Mouse (Mus musculus): ENCODE measurements around the gene Lrrk1. TPM values are rescaled to one million over a fixed set of nuclear protein-coding genes. Genes with fewer than 3 reads are reported as not detected.

Gene Lrrk1
- polyA plus RNA-seq, 1 experiment from 2014 or later, result 6.5 TPM

DNA sequence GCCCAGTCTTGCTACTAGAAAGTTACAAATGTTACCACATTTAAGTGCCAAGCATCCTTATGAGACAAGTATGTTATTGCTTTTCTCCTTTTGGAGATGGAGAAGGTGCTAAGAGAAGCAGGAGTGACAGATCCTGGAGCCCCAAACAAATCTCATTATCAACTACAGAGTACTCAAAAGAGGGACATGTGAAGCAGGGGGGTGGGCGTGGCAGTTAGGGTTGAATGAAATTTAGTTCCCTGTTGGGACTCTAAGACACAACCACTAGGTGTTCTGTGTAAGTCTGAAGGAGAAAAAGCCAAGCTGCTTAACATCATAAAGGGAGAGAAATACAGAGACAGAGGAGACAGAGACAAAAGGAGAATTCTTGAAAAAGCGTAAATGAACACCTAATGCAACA is 60.6 kb downstream of the Lrrk1 start:
- no peak overlapping the region for H3K9ac ChIP-seq
- H3K4me1 ChIP-seq (replicated peaks), result no peaks in the 10 kb centered on the region
- H3K36me3 ChIP-seq, result no peaks in the 10 kb centered on the region
- ATAC-seq (ENCODE audit: low read depth), result no peak
- no peak overlapping the region for H3K4me2 ChIP-seq
- no peaks in the 10 kb centered on the region for H3K9me3 ChIP-seq
- no peaks in the 10 kb centered on the region for H3K27me3 ChIP-seq
- 73% methylated on average over 2 of the region's 2 CpGs for WGBS
- H3K4me3 ChIP-seq, result no peak overlapping the region
- no peak overlapping the region for H3K27ac ChIP-seq (replicated peaks)

DNA sequence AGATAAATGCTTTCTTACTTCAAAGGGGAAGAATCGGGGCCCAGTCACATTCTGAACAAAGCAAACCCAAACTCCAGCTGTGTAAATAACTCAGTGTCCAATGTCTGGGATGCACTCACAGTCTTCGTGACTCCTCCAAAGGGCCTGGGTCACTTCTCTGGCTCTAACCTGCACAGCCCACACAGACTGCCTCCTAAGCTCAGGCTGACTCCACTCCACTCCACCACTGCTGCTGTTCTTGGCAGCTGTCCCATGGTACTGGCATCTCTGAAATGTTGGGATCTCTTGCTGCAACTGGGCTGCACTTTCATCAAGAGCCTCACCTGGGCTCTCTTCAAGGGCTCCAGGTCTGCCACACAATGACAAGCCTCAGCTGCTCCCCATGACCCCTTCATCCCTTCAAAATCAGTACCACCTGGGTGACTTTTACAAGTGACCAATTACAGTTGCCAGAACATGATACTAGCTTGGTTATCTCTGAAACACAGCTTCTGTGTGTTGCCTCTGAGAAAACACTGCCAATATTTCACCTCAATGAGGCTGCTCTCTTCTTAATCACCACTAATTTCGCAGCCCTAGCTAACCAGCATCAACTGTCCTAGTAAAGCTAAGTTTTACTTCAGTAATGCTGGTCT is 62.6 kb downstream of the Lrrk1 start:
- WGBS, result 65% methylated on average over 3 of the region's 3 CpGs
- Histone ChIP-seq H3K27ac (replicated peaks) (no peak overlapping the region), H3K4me3 (no peak overlapping the region), H3K36me3 (no peaks in the 10 kb centered on the region), H3K4me1 (replicated peaks) (peaks cover 8% of the 10 kb centered on the region), H3K9me3 (no peaks in the 10 kb centered on the region), H3K27me3 (no peaks in the 10 kb centered on the region), H3K4me2 (no peak overlapping the region), H3K9ac (no peak overlapping the region)
- no peak for ATAC-seq (ENCODE audit: low read depth)

GRCm38 (mm10) chr7:66323252-66324015 is 64.7 kb downstream of the Lrrk1 start:
- no peak for ATAC-seq (ENCODE audit: low read depth)
- Histone ChIP-seq H3K27me3 (no peaks in the 10 kb centered on the region), H3K9ac (no peak overlapping the region), H3K4me2 (no peak overlapping the region), H3K4me1 (replicated peaks) (peaks cover 8% of the 10 kb centered on the region), H3K4me3 (no peak overlapping the region), H3K36me3 (no peaks in the 10 kb centered on the region), H3K27ac (replicated peaks) (no peak overlapping the region), H3K9me3 (no peaks in the 10 kb centered on the region)
- 69% methylated on average over 9 of the region's 9 CpGs for WGBS

GRCm38 (mm10) chr7:66320996-66321395 is 67.2 kb downstream of the Lrrk1 start:
- H3K27me3 ChIP-seq, result no peaks in the 10 kb centered on the region
- no peak overlapping the region for H3K9ac ChIP-seq
- H3K4me2 ChIP-seq, result no peak overlapping the region
- no peak overlapping the region for H3K27ac ChIP-seq (replicated peaks)
- H3K4me3 ChIP-seq, result no peak overlapping the region
- H3K36me3 ChIP-seq, result no peaks in the 10 kb centered on the region
- ATAC-seq (ENCODE audit: low read depth), result no peak
- H3K9me3 ChIP-seq, result no peaks in the 10 kb centered on the region
- WGBS, result 52% methylated on average over 5 of the region's 5 CpGs
- H3K4me1 ChIP-seq (replicated peaks), result peaks cover 8% of the 10 kb centered on the region

DNA sequence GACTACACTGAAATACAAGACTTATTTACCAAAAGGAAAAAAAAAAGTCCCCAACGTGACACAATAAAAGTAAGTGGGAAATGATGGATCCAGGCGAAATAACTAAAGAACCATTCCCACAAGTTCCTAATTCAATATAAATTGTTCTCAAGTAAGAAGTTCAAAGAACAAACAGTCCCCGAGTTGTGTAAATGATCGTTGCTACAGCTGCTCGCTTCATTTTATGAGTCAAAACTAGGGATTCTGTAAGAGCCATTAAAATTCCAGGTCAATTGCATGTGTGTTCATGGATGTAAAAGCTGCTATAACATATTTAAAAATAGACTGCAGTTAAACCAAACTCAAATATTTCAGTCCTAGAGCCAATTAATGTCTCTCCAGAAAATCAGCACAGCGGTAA is 70.0 kb downstream of the Lrrk1 start:
- H3K4me2 ChIP-seq, result no peak overlapping the region
- peaks cover 8% of the 10 kb centered on the region for H3K4me1 ChIP-seq (replicated peaks)
- 83% methylated on average over 6 of the region's 6 CpGs for WGBS
- no peaks in the 10 kb centered on the region for H3K27me3 ChIP-seq
- no peak overlapping the region for H3K4me3 ChIP-seq
- no peak overlapping the region for H3K9ac ChIP-seq
- H3K36me3 ChIP-seq, result no peaks in the 10 kb centered on the region
- no peak for ATAC-seq (ENCODE audit: low read depth)
- no peaks in the 10 kb centered on the region for H3K9me3 ChIP-seq
- no peak overlapping the region for H3K27ac ChIP-seq (replicated peaks)

DNA sequence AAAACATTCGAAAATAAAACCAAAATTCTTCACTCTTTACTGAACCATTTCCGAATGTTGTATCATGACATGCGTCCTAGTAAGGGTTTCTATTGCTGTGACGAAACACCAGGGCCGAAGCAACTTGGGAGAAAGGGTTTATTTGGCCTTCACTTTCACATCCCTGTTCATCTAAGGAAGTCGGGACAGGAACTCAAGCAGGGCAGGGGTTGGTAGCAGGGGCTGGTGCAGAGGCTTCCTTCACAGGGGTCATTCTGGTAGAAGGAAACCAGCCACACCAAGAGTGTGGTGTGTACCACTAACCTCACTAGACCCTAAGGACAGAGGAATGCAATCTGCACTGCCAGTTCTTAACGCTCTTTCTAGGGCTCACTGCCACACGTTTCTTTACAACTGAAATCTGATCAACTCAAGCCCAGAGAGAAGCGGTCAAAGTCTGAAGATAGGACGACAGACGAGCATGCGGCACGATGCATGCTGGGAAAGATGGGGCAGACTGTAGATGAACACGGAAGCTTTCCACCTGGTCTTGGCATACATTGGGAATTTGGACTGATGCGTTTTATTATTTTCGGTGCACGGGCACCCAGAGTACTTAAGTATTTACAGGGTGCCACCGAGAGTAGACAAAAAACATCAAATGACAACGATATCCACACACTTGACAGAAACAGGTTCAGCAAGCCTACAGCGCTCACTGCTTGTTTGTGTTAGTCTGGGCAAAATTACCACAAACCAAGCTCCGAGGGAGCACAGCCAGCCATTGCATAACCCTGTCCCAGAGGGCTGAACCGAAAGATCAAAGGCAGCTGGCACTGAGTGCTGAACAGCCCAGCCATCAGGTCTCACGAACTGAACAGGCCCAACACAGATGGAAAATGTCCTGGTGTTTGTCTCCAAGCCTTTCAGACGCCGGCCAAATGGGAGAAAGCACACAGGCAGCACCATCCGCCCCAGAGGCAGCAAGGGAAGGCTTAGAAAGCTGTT is 77.2 kb downstream of the Lrrk1 start:
- Histone ChIP-seq H3K9me3 (no peaks in the 10 kb centered on the region), H3K9ac (no peak overlapping the region), H3K4me1 (replicated peaks) (no peaks in the 10 kb centered on the region; the same call in 1 of the 2 replicates), H3K27ac (replicated peaks) (no peak overlapping the region), H3K27me3 (no peaks in the 10 kb centered on the region), H3K36me3 (no peaks in the 10 kb centered on the region), H3K4me2 (no peak overlapping the region), H3K4me3 (no peak overlapping the region)
- no peak for ATAC-seq (ENCODE audit: low read depth)
- 82% methylated on average over 26 of the region's 26 CpGs for WGBS

DNA sequence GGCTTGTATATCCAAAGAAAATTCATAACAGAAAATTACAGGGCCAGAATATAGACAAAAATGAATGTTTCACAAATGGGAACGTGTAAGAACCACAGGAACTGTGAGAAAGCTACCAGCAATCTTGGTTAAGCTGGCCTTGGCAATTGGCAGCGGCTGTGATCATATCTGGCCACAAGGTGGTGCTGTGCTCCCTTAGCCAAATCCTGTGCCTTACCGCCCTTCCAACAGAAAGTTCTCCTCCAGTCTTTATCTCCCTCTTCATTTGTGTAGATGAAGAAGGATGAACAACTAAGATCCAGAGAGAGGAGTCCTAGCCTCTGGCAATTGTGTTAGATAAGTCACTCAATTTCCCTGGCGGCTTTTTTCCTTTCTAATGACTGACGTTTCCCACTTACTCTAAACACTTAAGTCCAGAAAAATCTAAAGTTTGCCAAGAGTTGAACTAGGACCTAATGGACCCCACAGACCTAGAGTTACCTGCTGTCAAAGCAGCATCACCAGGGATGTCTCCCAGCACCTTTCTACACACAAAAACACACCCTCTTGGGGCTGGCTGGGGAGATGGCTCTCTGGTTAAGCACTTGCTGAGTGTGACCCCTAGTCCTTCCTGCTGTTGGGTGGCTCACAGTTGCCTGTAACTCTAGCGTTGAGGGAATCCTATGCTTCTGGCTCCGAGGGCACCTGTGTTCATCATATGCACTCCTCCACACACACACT is 78.0 kb downstream of the Lrrk1 start:
- H3K36me3 ChIP-seq, result no peaks in the 10 kb centered on the region
- no peak overlapping the region for H3K27ac ChIP-seq (replicated peaks)
- no peak overlapping the region for H3K4me3 ChIP-seq
- H3K9ac ChIP-seq, result no peak overlapping the region
- H3K4me1 ChIP-seq (replicated peaks), result no peaks in the 10 kb centered on the region; the same call in 1 of the 2 replicates
- no peak overlapping the region for H3K4me2 ChIP-seq
- 48% methylated on average over 7 of the region's 7 CpGs for WGBS
- no peak for ATAC-seq (ENCODE audit: low read depth)
- no peaks in the 10 kb centered on the region for H3K27me3 ChIP-seq
- H3K9me3 ChIP-seq, result no peaks in the 10 kb centered on the region

DNA sequence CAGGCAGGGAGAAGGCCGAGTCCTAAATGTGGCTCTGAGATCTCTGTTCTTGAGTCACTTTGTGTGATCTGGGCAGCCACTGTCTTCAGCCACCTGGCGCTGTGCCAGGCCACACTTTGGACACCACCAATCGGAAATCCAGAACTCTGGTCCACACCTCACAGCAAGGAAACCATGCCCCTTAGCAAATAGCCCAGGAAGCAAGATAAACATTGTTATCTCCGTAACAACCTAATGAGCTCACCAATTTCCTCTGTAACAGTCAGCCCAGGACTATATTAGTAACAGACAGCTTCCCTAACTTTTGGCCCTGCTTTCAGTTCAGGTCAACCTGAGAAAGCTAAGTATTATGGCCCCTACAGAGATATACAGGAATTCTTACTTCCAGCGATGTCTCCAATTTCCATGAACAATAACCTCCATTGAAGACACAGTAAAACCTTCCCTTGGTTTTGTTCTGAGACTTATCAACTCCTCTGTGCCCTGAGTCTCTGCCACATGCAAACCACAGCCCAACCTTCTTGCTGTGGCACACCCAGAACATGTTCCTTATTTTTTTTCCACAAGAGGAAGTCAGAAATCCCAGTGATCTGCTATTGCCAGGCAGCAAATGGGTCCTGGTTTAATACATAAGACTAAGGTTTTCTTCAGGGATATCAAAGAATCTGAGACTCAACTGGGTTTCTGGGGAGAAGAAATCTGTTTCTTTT is 78.8 kb downstream of the Lrrk1 start:
- H3K27me3 ChIP-seq, result no peaks in the 10 kb centered on the region
- no peak overlapping the region for H3K9ac ChIP-seq
- no peaks in the 10 kb centered on the region; the same call in 1 of the 2 replicates for H3K4me1 ChIP-seq (replicated peaks)
- WGBS, result 67% methylated on average over 5 of the region's 5 CpGs
- H3K9me3 ChIP-seq, result no peaks in the 10 kb centered on the region
- no peak overlapping the region for H3K4me2 ChIP-seq
- no peak overlapping the region for H3K4me3 ChIP-seq
- H3K36me3 ChIP-seq, result no peaks in the 10 kb centered on the region
- H3K27ac ChIP-seq (replicated peaks), result no peak overlapping the region
- no peak for ATAC-seq (ENCODE audit: low read depth)

DNA sequence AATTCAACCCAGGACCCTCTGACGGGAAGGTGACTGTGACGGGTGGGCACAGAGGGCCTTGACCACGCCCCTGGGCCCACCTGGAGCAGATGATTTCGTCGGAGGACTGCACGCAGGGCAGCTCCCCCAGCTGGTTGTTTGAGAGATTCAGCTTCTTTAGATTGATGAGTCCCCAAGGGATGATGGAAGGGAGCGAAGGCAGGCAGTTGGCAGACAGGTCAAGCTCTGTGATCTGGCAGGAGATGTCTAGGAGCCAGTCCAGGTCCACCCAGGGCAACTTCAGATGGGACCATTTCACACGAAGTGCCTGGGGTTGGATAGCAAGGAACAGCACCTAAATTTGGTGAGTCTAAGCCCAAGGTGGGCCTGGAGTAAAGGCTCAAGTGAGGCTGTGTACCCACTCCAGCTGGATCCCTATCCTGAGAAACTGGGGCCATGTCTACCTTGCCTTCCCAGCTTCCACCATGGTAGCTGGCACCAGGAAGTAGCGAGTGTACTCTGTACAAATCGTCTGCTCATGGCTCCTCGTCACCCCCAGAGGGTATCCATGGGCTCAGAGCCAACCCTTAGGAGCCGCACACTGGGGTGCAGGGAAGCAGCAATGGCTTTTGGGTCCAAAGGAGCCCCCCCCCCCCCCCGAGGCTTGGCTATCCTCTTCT is 79.4 kb downstream of the Lrrk1 start:
- no peak for ATAC-seq (ENCODE audit: low read depth)
- Histone ChIP-seq H3K27ac (replicated peaks) (no peak overlapping the region), H3K9ac (no peak overlapping the region), H3K4me2 (no peak overlapping the region), H3K4me3 (no peak overlapping the region), H3K9me3 (no peaks in the 10 kb centered on the region), H3K4me1 (replicated peaks) (no peaks in the 10 kb centered on the region; the same call in 1 of the 2 replicates), H3K27me3 (no peaks in the 10 kb centered on the region), H3K36me3 (no peaks in the 10 kb centered on the region)
- WGBS, result 60% methylated on average over 13 of the region's 13 CpGs

DNA sequence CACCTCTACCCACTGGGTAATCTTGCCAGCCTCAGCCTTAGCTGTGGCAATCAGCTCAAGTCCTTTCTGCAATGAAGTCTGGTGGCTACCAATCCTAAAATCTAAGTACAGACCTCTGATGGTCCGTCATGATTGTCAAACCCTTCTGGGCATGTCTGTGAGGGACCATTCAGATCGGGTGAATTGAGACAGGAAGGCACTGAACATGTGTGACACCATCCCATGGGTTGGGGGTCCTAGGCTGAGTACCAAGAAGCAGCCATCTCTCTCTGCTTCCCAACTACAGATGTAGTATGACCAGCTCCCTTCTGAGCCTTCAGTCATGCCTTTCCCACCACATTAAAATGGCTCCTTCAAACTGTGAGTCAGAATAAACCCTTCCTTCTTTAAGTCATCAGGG is 80.4 kb downstream of the Lrrk1 start:
- ATAC-seq (ENCODE audit: low read depth), result no peak
- no peak overlapping the region for H3K9ac ChIP-seq
- no peak overlapping the region for H3K27ac ChIP-seq (replicated peaks)
- H3K4me1 ChIP-seq (replicated peaks), result no peaks in the 10 kb centered on the region; the same call in 1 of the 2 replicates
- H3K36me3 ChIP-seq, result no peaks in the 10 kb centered on the region
- no peaks in the 10 kb centered on the region for H3K27me3 ChIP-seq
- WGBS, result 81% methylated on average over 2 of the region's 2 CpGs
- no peak overlapping the region for H3K4me2 ChIP-seq
- no peaks in the 10 kb centered on the region for H3K9me3 ChIP-seq
- H3K4me3 ChIP-seq, result no peak overlapping the region
